In the genomic region with DNA sequence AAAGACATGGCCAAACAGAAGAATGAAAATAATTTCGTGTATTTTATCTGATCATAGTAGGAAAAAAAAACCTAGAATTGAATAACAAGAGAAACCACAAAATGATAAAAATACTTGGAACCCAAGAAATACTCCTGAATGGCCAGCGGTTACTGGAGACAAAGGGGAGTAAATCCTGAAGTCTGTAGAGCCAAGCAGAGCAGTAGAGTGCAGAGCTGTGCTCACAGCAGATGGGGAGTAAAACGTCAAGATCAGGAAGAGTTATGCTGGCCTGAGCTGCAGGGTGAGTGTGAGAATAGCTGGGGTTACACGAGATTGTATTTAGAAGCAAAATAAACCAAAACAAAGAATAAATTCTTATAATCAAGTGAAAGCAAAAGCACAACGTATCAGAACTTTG, we compare ENCODE assay signal across 22 mouse cellular contexts.
DNase-seq lines count a peak whose midpoint lies in the region; ATAC-seq and TF ChIP-seq lines count a peak whose summit lies in the region.
"Had no signal": no experiment of that assay in that cellular context is flagged by ENCODE, and none has a peak within 500 bp of the region (broad histone marks: within the 10 kb centered on the region; RNA-seq: fewer than 3 reads in every experiment).

No protein-coding gene starts in this region.

- peak; percentile 41 for DNase-seq in kidney, adult 2 months
- no peak for DNase-seq in kidney, postnatal 25 days
- DNase-seq in kidney, postnatal 10 days = peak; percentile 37
- DNase-seq: adrenal gland, postnatal 14 days; B cell, adult 2 months; cerebellum, adult 18-20 months; cerebellum, adult 9-11 months; cerebellum, postnatal 36 days; gastrocnemius, adult 2 months; gastrocnemius, postnatal 25 days; heart, postnatal 10 days; heart, postnatal 4 days had no signal

- H3K4me2 ChIP-seq in kidney, embryonic 14.5 days (replicated peaks; ENCODE audit: low read depth, low read length) = no peak overlapping the region
- H3K4me2 ChIP-seq in intestine, embryonic 15.5 days (replicated peaks) = no peak overlapping the region
- H3K4me2 ChIP-seq: embryonic facial prominence, embryonic 13.5 days; forebrain, embryonic 12.5 days; hindbrain, embryonic 12.5 days had no signal

- no peak overlapping the region for H3K9ac ChIP-seq in kidney, embryonic 14.5 days (ENCODE audit: low read depth, low read length)
- no peak overlapping the region for H3K9ac ChIP-seq in intestine, embryonic 15.5 days
- H3K9ac ChIP-seq: embryonic facial prominence, embryonic 13.5 days; forebrain, embryonic 12.5 days; hindbrain, embryonic 12.5 days had no signal

- WGBS in kidney, adult 2 months = 34% methylated on average over 5 of the region's 5 CpGs
- 24% methylated on average over 5 of the region's 5 CpGs for whole genome bisulfite sequencing in kidney, embryonic 14.5 days
- whole genome bisulfite sequencing in intestine, embryonic 15.5 days = 48% methylated on average over 5 of the region's 5 CpGs

- H3K36me3 ChIP-seq in kidney, adult 2 months (ENCODE audit: control insufficient read depth, insufficient read depth, low read length) = no peaks in the 10 kb centered on the region
- no peaks in the 10 kb centered on the region for H3K36me3 ChIP-seq in kidney, embryonic 14.5 days (ENCODE audit: control insufficient read depth, insufficient read depth, low read length)
- no peaks in the 10 kb centered on the region for H3K36me3 ChIP-seq in intestine, embryonic 15.5 days
- H3K36me3 ChIP-seq: embryonic facial prominence, embryonic 13.5 days; forebrain, embryonic 12.5 days; G1E; hindbrain, embryonic 12.5 days had no signal

- H3K27ac ChIP-seq in kidney, adult 2 months (ENCODE audit: insufficient read depth, low read depth, low read length) = no peak overlapping the region
- no peak overlapping the region for H3K27ac ChIP-seq in kidney, embryonic 14.5 days (ENCODE audit: low read depth, low read length)
- H3K27ac ChIP-seq in intestine, embryonic 15.5 days = no peak overlapping the region
- H3K27ac ChIP-seq: embryonic facial prominence, embryonic 13.5 days; forebrain, embryonic 12.5 days; gastrocnemius, adult 2 months; hindbrain, embryonic 12.5 days had no signal

- no peaks in the 10 kb centered on the region for H3K9me3 ChIP-seq in kidney, embryonic 14.5 days (ENCODE audit: control insufficient read depth, low read length)
- H3K9me3 ChIP-seq in intestine, embryonic 15.5 days = no peaks in the 10 kb centered on the region
- H3K9me3 ChIP-seq: embryonic facial prominence, embryonic 13.5 days; forebrain, embryonic 12.5 days; hindbrain, embryonic 12.5 days had no signal

- TF ChIP-seq CTCF in kidney, adult 2 months (conservative IDR thresholded peaks at IDR 0.05; ENCODE audit: insufficient read depth, insufficient read length, low read depth, low read length) = no peak

- no peaks in the 10 kb centered on the region for H3K4me1 ChIP-seq in kidney, adult 2 months (ENCODE audit: control insufficient read depth, insufficient read depth, low read length)
- peaks cover 18% of the 10 kb centered on the region for H3K4me1 ChIP-seq in kidney, embryonic 14.5 days (ENCODE audit: control insufficient read depth, insufficient read depth, low read length)
- no peaks in the 10 kb centered on the region for H3K4me1 ChIP-seq in intestine, embryonic 15.5 days (replicated peaks)
- H3K4me1 ChIP-seq: embryonic facial prominence, embryonic 13.5 days; forebrain, embryonic 12.5 days; hindbrain, embryonic 12.5 days had no signal

- ATAC-seq in kidney, embryonic 14.5 days (ENCODE audit: low FRiP score, low TSS enrichment) = peak; percentile 62; the same call in 1 of the 2 replicates
- ATAC-seq in activated CD4-positive, CD25-positive, alpha-beta regulatory T cell, adult 4 months = no peak
- ATAC-seq in intestine, embryonic 15.5 days = no peak
- ATAC-seq: CD4-positive, CD25-positive, alpha-beta regulatory T cell, adult 4 months; forebrain, embryonic 16.5 days; hindbrain, embryonic 16.5 days had no signal

- H3K4me3 ChIP-seq in kidney, adult 2 months (ENCODE audit: insufficient read depth, low read depth, low read length) = no peak overlapping the region
- no peak overlapping the region for H3K4me3 ChIP-seq in kidney, embryonic 14.5 days (ENCODE audit: low read length)
- no peak overlapping the region for H3K4me3 ChIP-seq in intestine, embryonic 15.5 days (replicated peaks)
- H3K4me3 ChIP-seq: embryonic facial prominence, embryonic 13.5 days; forebrain, embryonic 12.5 days; gastrocnemius, adult 2 months; hindbrain, embryonic 12.5 days had no signal

- TF ChIP-seq POLR2A in kidney, adult 2 months (IDR thresholded peaks at IDR 0.05; ENCODE audit: low read depth, low read length) = no peak

- H3K27me3 ChIP-seq in kidney, adult 2 months (replicated peaks; ENCODE audit: control insufficient read depth, insufficient read depth, low read length) = no peaks in the 10 kb centered on the region
- no peaks in the 10 kb centered on the region; the same call in none of the 2 replicates for H3K27me3 ChIP-seq in kidney, embryonic 14.5 days (ENCODE audit: control insufficient read depth, insufficient read depth, low read length)
- no peaks in the 10 kb centered on the region for H3K27me3 ChIP-seq in intestine, embryonic 15.5 days (replicated peaks)
- H3K27me3 ChIP-seq: forebrain, embryonic 12.5 days had no signal

Comparison
In these comparisons a context has a peak if more than half of its experiments do, and no peak if none do; other contexts are left out.
1. DNase-seq: peak in kidney, adult 2 months (single experiment) and kidney, postnatal 10 days (single experiment); none in kidney, postnatal 25 days (0 of 2).